Mouse (Mus musculus) kidney, adult 2 months (tissue): ENCODE results near the gene Tecpr2. TPM values are rescaled to one million over a fixed set of nuclear protein-coding genes. Genes with fewer than 3 reads are reported as not detected.

ENCODE experiments used
- DNase-seq: peaks from one replicate; pipeline ENCODE4 v3.0.0; 2021
- H3K27ac ChIP-seq: fragments of 200-500 bp; 2 replicates; pipeline ENCODE4 v1.5.1; 2012; ENCODE audit warnings: low read depth, low read length, control low read depth, inconsistent platforms; ENCODE audit not compliant: insufficient read depth
- H3K27me3 ChIP-seq: fragments of 200-500 bp; replicated peaks from 2 replicates; pipeline ENCODE4 v1.6.1; 2012; ENCODE audit warnings: mild to moderate bottlenecking, moderate library complexity, low read length, inconsistent platforms; ENCODE audit not compliant: control insufficient read depth, insufficient read depth
- H3K36me3 ChIP-seq: fragments of 200-500 bp; 2 replicates; pipeline ENCODE4 v1.6.1; 2012; ENCODE audit warnings: mild to moderate bottlenecking, moderate library complexity, low read length, inconsistent platforms; ENCODE audit not compliant: control insufficient read depth, insufficient read depth
- H3K4me1 ChIP-seq: fragments of 200-500 bp; 2 replicates; pipeline ENCODE4 v1.6.1; 2011; ENCODE audit warnings: low read length; ENCODE audit not compliant: control insufficient read depth, insufficient read depth
- H3K4me3 ChIP-seq: fragments of 200-500 bp; 2 replicates; pipeline ENCODE4 v1.5.1; 2011; ENCODE audit warnings: mild to moderate bottlenecking, low read depth, low read length, control low read depth; ENCODE audit not compliant: insufficient read depth
- CTCF ChIP-seq: fragments of 200-500 bp; conservative IDR thresholded peaks from 2 replicates; pipeline ENCODE4 v1.5.1; 2011; ENCODE audit warnings: low read depth, mild to moderate bottlenecking, control low read depth, low read length, moderate library complexity, mixed read lengths; ENCODE audit not compliant: insufficient read depth, insufficient read length
- POLR2A ChIP-seq: fragments of 200-500 bp; IDR thresholded peaks from one replicate; pipeline ENCODE4 v1.6.1; 2011; ENCODE audit warnings: low read depth, low read length, control low read depth
- WGBS: fragments of 180-500 bp; shearing (Covaris S2); methylation state at CpG from one replicate; pipeline ENCODE4 v1.1.7; 2018; 5-methylcytosine and 5-hydroxymethylcytosine counted together
- polyA plus RNA-seq: library from polyadenylated mRNA; depleted of rRNA; stranded (reverse); fragments of >200 nt; gene quantifications from 2 replicates; pipeline ENCODE4 v1.2.3, GENCODE M21; 2012; rRNA removed

Tecpr2 gene
- polyA plus RNA-seq: 4.3 and 4.7 TPM in 2 replicates

DNA sequence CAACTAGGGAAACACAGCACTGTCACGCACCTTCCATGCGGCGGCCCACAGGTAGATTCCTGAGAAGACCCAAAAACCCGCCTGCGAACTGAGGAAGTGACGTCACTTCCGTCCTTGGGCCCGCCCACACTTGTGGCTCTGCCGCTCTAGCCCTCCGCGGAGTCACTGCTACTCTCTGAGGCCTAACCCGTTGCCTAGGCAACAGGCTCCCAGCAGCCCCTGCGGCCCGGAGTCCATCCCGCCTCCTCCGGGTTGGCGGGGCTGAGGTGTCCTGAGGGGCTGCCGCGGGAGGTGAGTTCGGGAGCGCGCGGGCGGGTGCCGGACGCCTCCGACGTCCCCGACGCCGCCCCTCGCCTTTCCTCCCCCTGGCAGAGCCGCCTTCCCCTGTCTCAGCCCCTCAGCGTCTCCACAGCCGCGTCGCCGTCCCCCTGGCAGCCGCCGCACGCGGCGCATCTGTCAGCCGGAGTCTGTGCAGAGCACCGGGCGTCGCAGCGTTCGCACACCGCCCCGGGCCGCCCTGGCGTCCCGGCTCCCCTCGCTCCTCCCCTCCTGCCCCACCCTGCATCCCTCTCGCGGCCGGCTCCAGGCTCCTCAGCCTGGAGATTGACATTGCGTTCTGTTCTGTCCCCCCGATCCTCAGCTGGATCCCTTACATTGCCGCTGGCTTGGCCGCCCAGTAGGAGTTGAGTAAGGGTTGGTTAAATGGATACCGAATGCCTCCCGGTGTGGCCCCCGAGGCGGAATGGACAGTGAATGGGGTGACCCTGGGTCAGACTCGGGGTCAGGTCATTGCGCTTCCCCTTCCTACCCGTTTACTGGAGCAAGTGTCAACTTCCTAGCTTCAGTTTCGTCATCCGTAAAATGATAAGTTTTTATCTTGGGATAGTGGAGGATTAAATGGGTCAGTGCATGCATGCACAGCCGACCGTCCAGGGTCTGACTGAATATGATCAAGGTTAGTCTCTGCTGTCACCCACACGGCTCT is at the start of gene Tecpr2, which contains the start of gene Cinp:
Gene Tecpr2 (plus strand): TSS at position 229 of the 985 bp plus-strand sequence.
Gene Cinp (minus strand): TSS at position 110 of the 985 bp plus-strand sequence.
- Histone ChIP-seq H3K4me1 (peaks cover 6% of the 10 kb centered on the region; the same call in 1 of the 2 replicates), H3K4me3 (peak within 1 kb of the TSS; percentile 73), H3K27me3 (no peaks in the 10 kb centered on the region), H3K27ac (no peak within 1 kb of the TSS), H3K36me3 (no peaks in the 10 kb centered on the region)
- WGBS: 2% methylated on average over 66 of the region's 74 CpGs
- TF ChIP-seq POLR2A: no peak
- no peak for TF ChIP-seq CTCF
- peak; percentile 99 for DNase-seq

DNA sequence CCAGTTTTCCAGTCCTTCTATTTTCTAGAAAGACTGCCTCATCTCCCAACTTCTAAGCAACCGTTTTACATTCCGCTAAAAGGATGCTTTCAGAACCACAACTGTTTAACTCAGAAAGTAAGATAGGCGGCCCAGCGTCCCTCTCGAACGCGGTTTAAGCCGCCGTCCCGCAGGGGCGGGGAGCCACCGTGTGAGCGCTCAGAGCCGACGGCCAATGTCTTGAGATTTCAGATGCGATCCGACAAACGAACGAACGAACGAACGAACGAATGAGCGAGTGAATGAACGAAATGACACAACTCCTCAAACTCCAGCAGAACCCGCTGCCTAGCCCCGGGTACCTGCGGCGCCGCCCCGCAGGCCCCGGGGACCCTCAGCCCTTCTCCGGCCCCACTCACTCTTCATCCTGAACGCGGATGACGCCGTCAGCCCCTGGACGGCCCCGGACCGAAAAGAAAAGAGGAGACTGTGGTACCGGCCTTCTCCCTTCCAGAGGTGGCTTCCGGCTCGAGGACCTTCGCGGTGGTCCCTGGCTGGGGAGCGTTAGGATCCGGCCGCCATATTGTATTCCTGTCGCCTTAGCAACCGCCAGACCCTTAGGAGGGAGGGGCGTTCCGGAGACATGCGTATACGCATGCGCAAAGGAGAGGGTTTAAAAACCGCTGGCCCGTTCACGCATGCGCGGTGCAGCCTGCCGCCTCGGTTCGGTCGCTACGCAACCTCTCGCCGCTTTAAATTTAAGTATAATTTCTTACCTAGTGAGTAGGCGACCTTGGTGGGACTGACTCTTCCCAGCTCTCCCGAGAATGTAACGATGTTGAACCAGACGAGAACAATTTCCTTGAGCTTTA is 48.5 kb upstream of the Tecpr2 start, which contains the start of gene Mok:
Gene Mok (minus strand): TSS at position 592 of the 851 bp plus-strand sequence.
- peak; percentile 96 for DNase-seq

DNA sequence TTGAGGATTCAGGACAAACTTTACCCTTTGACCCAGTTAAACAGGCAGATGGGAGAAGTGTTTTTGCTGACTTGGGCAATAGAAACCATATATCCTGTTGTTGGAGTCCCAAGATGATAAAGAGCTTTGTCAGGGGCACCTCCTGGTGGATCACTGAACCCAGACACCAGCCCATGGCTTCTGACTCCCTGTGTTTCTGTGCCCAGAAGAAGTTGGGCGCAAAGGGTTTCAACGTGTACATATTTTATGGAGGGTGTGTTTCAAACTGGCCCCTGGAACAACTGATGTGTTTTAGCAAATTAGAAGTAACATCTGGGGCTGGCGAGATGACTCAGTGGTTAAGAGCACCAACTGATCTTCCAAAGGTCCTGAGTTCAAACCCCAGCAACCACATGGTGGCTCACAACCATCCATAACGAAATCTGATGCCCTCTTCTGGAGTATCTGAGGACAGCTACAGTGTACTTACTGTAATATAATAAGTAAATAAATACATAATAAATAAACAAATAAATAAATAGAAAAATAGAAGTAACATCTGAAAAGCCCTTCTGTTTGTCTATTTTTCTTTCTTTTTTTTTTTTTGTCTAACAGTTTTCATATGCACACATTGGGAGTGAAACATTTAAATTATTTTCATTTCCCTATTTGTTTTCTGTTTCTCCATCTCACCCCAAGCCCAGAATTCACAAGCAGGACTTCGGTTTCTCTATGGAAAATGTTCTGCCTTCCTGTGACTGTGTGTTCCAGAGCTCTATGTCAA is 47.2 kb upstream of the Tecpr2 start:
- no peaks in the 10 kb centered on the region for H3K36me3 ChIP-seq
- H3K27me3 ChIP-seq: no peaks in the 10 kb centered on the region
- peaks cover 3% of the 10 kb centered on the region; the same call in 1 of the 2 replicates for H3K4me1 ChIP-seq
- TF ChIP-seq POLR2A: no peak
- no peak for TF ChIP-seq CTCF
- WGBS: 75% methylated on average over 5 of the region's 5 CpGs
- DNase-seq: no peak
- H3K27ac ChIP-seq: no peak overlapping the region
- H3K4me3 ChIP-seq: no peak overlapping the region

More for the DNA sequence above, 48.5 kb upstream of the Tecpr2 start, which contains the start of gene Mok:
- Histone ChIP-seq H3K27ac (peak within 1 kb of the TSS; percentile 1; the same call in 1 of the 2 replicates), H3K27me3 (no peaks in the 10 kb centered on the region), H3K4me1 (peaks cover 5% of the 10 kb centered on the region; the same call in 1 of the 2 replicates), H3K4me3 (peak within 1 kb of the TSS; percentile 78), H3K36me3 (no peaks in the 10 kb centered on the region)
- TF ChIP-seq POLR2A: no peak
- TF ChIP-seq CTCF: no peak
- under 1% methylated on average over 71 of the region's 71 CpGs for WGBS

DNA sequence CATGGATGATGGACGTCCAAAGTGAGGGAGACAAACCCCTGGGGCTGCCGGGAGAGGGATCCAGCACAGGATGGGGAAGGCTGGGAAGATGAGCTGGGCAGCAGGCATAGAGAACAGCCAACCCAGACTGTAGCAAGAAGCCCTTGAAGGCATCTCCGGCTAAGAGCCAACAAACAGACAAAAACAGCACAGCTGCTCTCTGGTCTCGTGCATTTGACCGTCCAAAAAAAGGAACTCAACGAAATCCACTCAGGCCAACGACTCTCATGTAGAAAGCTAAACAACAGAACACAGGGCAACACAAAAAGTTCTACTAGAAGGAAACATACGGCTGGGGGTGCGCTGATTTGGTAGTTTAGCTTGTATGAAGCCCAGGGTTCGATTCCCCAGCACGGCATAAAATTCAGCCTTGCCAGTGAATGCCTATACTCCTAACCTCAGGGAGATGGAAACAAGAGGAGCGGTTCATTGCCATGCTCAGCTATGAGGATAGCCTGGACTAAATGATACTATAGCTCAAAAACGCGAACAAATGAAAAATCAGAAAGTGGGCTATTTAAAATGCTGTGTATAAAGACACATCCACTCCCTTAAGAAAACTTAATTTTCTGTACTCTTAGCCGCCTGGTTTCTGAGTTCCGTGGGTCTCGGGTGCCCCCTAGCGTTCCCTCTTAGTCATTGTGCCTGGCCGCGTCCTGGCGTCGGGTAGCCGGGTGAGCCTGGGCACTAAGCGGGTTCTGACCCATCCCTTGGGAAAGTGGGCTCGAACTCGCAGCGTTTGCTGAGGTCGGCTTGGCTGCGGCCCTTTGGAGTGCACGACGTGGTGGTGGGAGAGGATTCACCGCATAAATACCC is 45.6 kb upstream of the Tecpr2 start:
- H3K36me3 ChIP-seq: no peaks in the 10 kb centered on the region
- no peaks in the 10 kb centered on the region; the same call in 1 of the 2 replicates for H3K4me1 ChIP-seq
- H3K27ac ChIP-seq: no peak overlapping the region
- 21% methylated on average over 32 of the region's 32 CpGs for WGBS
- peak overlapping the region; percentile 65 for H3K4me3 ChIP-seq
- no peaks in the 10 kb centered on the region for H3K27me3 ChIP-seq
- peak; percentile 92 for DNase-seq
- TF ChIP-seq POLR2A (no peak), CTCF (peak; percentile 92)

DNA sequence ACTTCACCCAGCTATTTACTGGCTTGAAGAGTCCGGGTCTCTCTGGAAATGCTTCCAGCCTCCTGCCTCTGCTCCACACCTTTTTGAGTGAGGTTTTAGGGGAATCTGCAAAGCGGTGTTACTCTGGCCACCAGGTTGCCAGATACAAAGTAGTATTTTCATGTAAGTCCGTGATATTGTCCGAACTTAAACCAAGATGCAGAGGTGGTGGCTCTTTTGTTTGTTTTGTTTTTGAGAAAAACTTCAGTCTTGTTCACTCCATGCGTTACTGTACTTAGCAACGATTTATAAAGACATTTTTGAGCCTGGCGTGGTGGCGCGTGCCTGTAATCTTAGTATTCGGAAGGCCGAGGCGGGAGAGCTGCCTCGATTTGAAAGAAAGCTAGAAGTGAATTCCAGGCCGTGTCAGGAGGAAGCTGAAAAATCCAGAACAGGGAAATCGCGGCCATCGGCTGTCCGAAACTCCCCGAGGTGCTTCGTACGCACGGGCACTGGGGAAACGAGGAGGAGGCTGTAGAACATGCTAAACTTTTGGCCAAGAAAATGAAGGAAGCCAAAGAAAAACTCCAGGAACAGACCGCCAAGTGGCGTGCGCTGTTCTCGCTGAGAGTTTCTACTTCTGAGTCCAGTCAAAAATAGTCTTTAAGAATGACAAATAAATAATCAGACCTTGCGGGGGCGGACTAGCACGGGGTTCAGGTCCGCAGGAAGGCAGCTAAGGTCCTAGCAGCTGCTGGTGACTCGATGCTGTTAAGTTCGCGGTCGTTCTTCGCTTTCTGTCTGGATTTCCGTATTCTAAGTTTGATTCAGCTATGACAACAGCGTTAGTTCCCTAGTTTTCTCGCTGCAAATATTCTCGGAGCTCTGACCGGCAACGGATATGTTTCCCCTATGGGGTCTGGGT is 44.6 kb upstream of the Tecpr2 start:
- 1% methylated on average over 42 of the region's 42 CpGs for WGBS
- no peak for DNase-seq
- peak overlapping the region; percentile 65 for H3K4me3 ChIP-seq
- H3K36me3 ChIP-seq: no peaks in the 10 kb centered on the region
- no peaks in the 10 kb centered on the region; the same call in 1 of the 2 replicates for H3K4me1 ChIP-seq
- H3K27me3 ChIP-seq: no peaks in the 10 kb centered on the region
- peak overlapping the region; percentile 78 for H3K27ac ChIP-seq
- TF ChIP-seq CTCF (no peak), POLR2A (no peak)
